In the genomic region with DNA sequence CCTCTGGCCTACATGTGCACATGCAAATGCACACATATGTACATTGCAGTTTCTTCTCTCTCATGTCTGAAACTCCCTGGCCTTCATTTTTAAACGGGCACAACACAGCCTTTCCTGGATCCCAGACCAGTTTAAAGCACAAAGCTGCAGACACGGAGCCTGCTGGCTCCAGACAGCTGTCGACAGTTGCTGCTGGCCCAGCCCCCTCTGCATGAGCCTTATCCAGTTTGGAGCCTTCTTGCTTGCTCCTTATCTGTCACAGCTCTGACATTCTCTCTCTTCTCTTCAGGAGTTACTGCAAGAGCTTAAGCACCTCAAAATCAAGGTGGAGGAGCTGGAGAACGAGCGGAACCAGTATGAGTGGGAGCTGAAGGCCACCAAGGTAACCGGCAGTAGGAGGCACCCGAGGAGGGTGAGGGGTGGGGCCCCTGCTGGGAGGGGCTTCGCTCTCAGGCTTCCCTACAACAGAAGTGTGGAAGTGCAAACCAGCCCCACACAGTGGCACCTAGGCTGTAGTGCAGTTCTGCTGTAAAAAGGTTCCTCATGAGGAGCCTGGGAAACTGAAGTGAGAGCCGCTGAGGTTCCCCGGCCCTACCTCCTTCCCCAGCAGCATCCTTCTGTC, we compare ENCODE assay signal across 8 mouse cellular contexts. TPM values are rescaled to one million over a fixed set of nuclear protein-coding genes. Genes with fewer than 3 reads are reported as not detected.
DNase-seq lines count a peak whose midpoint lies in the region; ATAC-seq lines count a peak whose summit lies in the region.

No protein-coding gene starts in this region.

- no peaks in the 10 kb centered on the region for H3K9me3 ChIP-seq in intestine, embryonic 16.5 days (ENCODE audit: control insufficient read depth, low read length)

- H3K36me3 ChIP-seq in intestine, embryonic 16.5 days (ENCODE audit: control insufficient read depth, insufficient read depth, low read length), result no peaks in the 10 kb centered on the region

- ATAC-seq in granulocyte monocyte progenitor cell, adult 5-6 weeks (replicated peaks; ENCODE audit: poor library complexity, severe bottlenecking), result peak; percentile 84
- peak; percentile 97 for ATAC-seq in intestine, embryonic 16.5 days
- ATAC-seq in megakaryocyte-erythroid progenitor cell, adult 5-6 weeks (replicated peaks; ENCODE audit: low FRiP score, low TSS enrichment, poor library complexity, severe bottlenecking), result peak; percentile 97

- peak overlapping the region; percentile 75 for H3K27ac ChIP-seq in intestine, embryonic 16.5 days (ENCODE audit: low read length)

- peak overlapping the region; percentile 61 for H3K9ac ChIP-seq in intestine, embryonic 16.5 days (ENCODE audit: low read depth, low read length)

- peak; percentile 81 to 89 for DNase-seq in adrenal gland, adult (ENCODE audit: inconsistent age in 2 of 2, low spot score in 1 of 2)
- peak; percentile 59 for DNase-seq in embryo, embryonic 11.5 days (ENCODE audit: low read depth, low spot score)
- peak; percentile 72 to 81 for DNase-seq in left cerebral cortex, postnatal 14 days (ENCODE audit: low spot score in 2 of 2)
- peak; percentile 66 for DNase-seq in right cerebral cortex, postnatal 14 days
- peak; percentile 76 for DNase-seq in yolk sac, embryonic 10.5 days (ENCODE audit: low spot score)

- H3K4me2 ChIP-seq in intestine, embryonic 16.5 days (ENCODE audit: low read depth, low read length), result peak overlapping the region; percentile 61

- no peaks in the 10 kb centered on the region for H3K27me3 ChIP-seq in intestine, embryonic 16.5 days (replicated peaks; ENCODE audit: control insufficient read depth, insufficient read depth, low read length)

- peaks cover 11% of the 10 kb centered on the region; the same call in 1 of the 2 replicates for H3K4me1 ChIP-seq in intestine, embryonic 16.5 days (ENCODE audit: control insufficient read depth, insufficient read depth, low read length)

- intact Hi-C loops in left cerebral cortex, postnatal 14 days (cut with DNase I), result loop anchor here (2.0 kb wide), 1 partner anchor 48 kb away; no protein-coding TSS in a partner anchor

- 2% methylated on average over 10 of the region's 10 CpGs for whole genome bisulfite sequencing in intestine, embryonic 16.5 days

- peak overlapping the region; percentile 38 for H3K4me3 ChIP-seq in intestine, embryonic 16.5 days (ENCODE audit: low read length)

RNA-seq across cellular contexts. Expression of gene Cyb5r2, which starts 49.2 kb away (rescaled TPM):
- total RNA-seq in granulocyte monocyte progenitor cell, adult 5-6 weeks (2014; fragmentation: Nextera tagmentation), result not detected in 2 replicates
- total RNA-seq in granulocyte monocyte progenitor cell, adult 5-6 weeks (2017), result not detected in 2 replicates
- polyA plus RNA-seq in intestine, embryonic 16.5 days (2015; fragmentation: Nextera tagmentation; extraction: Ambion mirVana), result 0.11 and 0.12 TPM in 2 replicates
- not detected for total RNA-seq in left cerebral cortex, postnatal 14 days (2021)
- total RNA-seq in megakaryocyte-erythroid progenitor cell, adult 5-6 weeks (2014; fragmentation: Nextera tagmentation), result not detected in 2 replicates
- not detected in 2 replicates for total RNA-seq in megakaryocyte-erythroid progenitor cell, adult 5-6 weeks (2017)

Comparison
In these comparisons a context has a peak if more than half of its experiments do, and no peak if none do; other contexts are left out.
1. Peak in every context shown above with its lines: DNase-seq, ATAC-seq, H3K4me3 ChIP-seq and H3K27ac ChIP-seq.